Mouse (Mus musculus) CD8-positive naive resting alpha-beta T cell, adult 2 months (primary cell): ENCODE data around the gene Nrp1.

Source experiments
- DNase-seq, 2 experiments: peaks; one replicate each; pipeline ENCODE4 v3.0.0; 2022; ENCODE audit warnings: low read depth in 2 of 2, low spot score in 2 of 2

Gene Nrp1

GRCm38 (mm10) chr8:128370496-128370895, 12.1 kb downstream of the Nrp1 start:
- DNase-seq = no peak

GRCm38 (mm10) chr8:128371026-128371425, 12.6 kb downstream of the Nrp1 start:
- no peak for DNase-seq

- DNase-seq = no peak
Observed at GRCm38 (mm10) chr8:128371789-128372188, 13.4 kb downstream of the Nrp1 start.

- no peak for DNase-seq
Observed at GRCm38 (mm10) chr8:128372724-128373123, 14.3 kb downstream of the Nrp1 start.

GRCm38 (mm10) chr8:128373418-128373817, 15.0 kb downstream of the Nrp1 start:
- no peak for DNase-seq

GRCm38 (mm10) chr8:128375291-128375690, 16.9 kb downstream of the Nrp1 start:
- no peak for DNase-seq

- DNase-seq = no peak
Observed at GRCm38 (mm10) chr8:128383176-128383575, 24.8 kb downstream of the Nrp1 start.

- no peak for DNase-seq
Observed at GRCm38 (mm10) chr8:128384366-128384765, 26.0 kb downstream of the Nrp1 start.

- no peak for DNase-seq
Observed at GRCm38 (mm10) chr8:128384921-128385332, 26.5 kb downstream of the Nrp1 start.

- DNase-seq = no peak
Observed at GRCm38 (mm10) chr8:128386963-128387621, 28.7 kb downstream of the Nrp1 start.

- no peak for DNase-seq
Observed at GRCm38 (mm10) chr8:128390759-128391158, 32.4 kb downstream of the Nrp1 start.

GRCm38 (mm10) chr8:128391182-128391760, 32.9 kb downstream of the Nrp1 start:
- DNase-seq = peak in 1 of 2 experiments; percentile 4

GRCm38 (mm10) chr8:128394671-128395193, 36.3 kb downstream of the Nrp1 start:
- no peak for DNase-seq

- DNase-seq = no peak
Observed at GRCm38 (mm10) chr8:128396968-128397367, 38.6 kb downstream of the Nrp1 start.

- no peak for DNase-seq
Observed at GRCm38 (mm10) chr8:128397441-128397840, 39.0 kb downstream of the Nrp1 start.

- DNase-seq = no peak
Observed at GRCm38 (mm10) chr8:128398472-128399091, 40.2 kb downstream of the Nrp1 start.

GRCm38 (mm10) chr8:128400286-128400685, 41.9 kb downstream of the Nrp1 start:
- no peak for DNase-seq

GRCm38 (mm10) chr8:128404876-128405275, 46.5 kb downstream of the Nrp1 start:
- DNase-seq = no peak

GRCm38 (mm10) chr8:128413381-128413780, 55.0 kb downstream of the Nrp1 start:
- no peak for DNase-seq

GRCm38 (mm10) chr8:128415730-128416684, 57.6 kb downstream of the Nrp1 start:
- no peak for DNase-seq

- no peak for DNase-seq
Observed at GRCm38 (mm10) chr8:128416896-128417295, 58.5 kb downstream of the Nrp1 start.
